Mouse (Mus musculus) left cerebral cortex, adult 11 months (tissue): Measurements from ENCODE around the gene Uvrag.

Experiments
- DNase-seq: peaks from one replicate; pipeline ENCODE4 v3.0.0; 2022; ENCODE audit warnings: low spot score

Gene Uvrag

GRCm38 (mm10) chr7:99057053-99057630, 83.8 kb downstream of the Uvrag start:
- DNase-seq = no peak

GRCm38 (mm10) chr7:99053626-99054025, 87.3 kb downstream of the Uvrag start:
- DNase-seq = no peak

GRCm38 (mm10) chr7:99052471-99053241, 88.3 kb downstream of the Uvrag start:
- DNase-seq = no peak

GRCm38 (mm10) chr7:99050882-99051281, 90.1 kb downstream of the Uvrag start:
- DNase-seq = no peak

GRCm38 (mm10) chr7:99049897-99050296, 91.0 kb downstream of the Uvrag start:
- no peak for DNase-seq

- DNase-seq = no peak
Observed at GRCm38 (mm10) chr7:99046545-99047206, 94.3 kb downstream of the Uvrag start.

GRCm38 (mm10) chr7:99045525-99045924, 95.4 kb downstream of the Uvrag start:
- no peak for DNase-seq

GRCm38 (mm10) chr7:99043923-99044322, 97.0 kb downstream of the Uvrag start:
- DNase-seq = no peak

- DNase-seq = no peak
Observed at GRCm38 (mm10) chr7:99043322-99043721, 97.6 kb downstream of the Uvrag start.

GRCm38 (mm10) chr7:99041818-99042217, 99.1 kb downstream of the Uvrag start:
- DNase-seq = no peak

GRCm38 (mm10) chr7:99039912-99040311, 101.0 kb downstream of the Uvrag start:
- no peak for DNase-seq

GRCm38 (mm10) chr7:99036284-99036683, 104.7 kb downstream of the Uvrag start:
- DNase-seq = no peak

- DNase-seq = no peak
Observed at GRCm38 (mm10) chr7:99034909-99035308, 106.0 kb downstream of the Uvrag start.

GRCm38 (mm10) chr7:99033838-99034237, 107.1 kb downstream of the Uvrag start:
- DNase-seq = no peak

- no peak for DNase-seq
Observed at GRCm38 (mm10) chr7:99033314-99033713, 107.6 kb downstream of the Uvrag start.

- DNase-seq = no peak
Observed at GRCm38 (mm10) chr7:99032051-99032450, 108.9 kb downstream of the Uvrag start.

GRCm38 (mm10) chr7:99028108-99028507, 112.8 kb downstream of the Uvrag start:
- DNase-seq = no peak

GRCm38 (mm10) chr7:99027185-99027584, 113.8 kb downstream of the Uvrag start:
- DNase-seq = no peak

- DNase-seq = no peak
Observed at GRCm38 (mm10) chr7:99025989-99026388, 115.0 kb downstream of the Uvrag start.

GRCm38 (mm10) chr7:99025265-99025664, 115.7 kb downstream of the Uvrag start:
- no peak for DNase-seq

- DNase-seq = no peak
Observed at GRCm38 (mm10) chr7:99024791-99025190, 116.2 kb downstream of the Uvrag start.

- no peak for DNase-seq
Observed at GRCm38 (mm10) chr7:99023931-99024330, 117.0 kb downstream of the Uvrag start.

- DNase-seq = no peak
Observed at GRCm38 (mm10) chr7:99021277-99021676, 119.7 kb downstream of the Uvrag start.
